In genomic region chr1:57774001-57774667, GRCm38 (mm10) we compare ENCODE assay signal across 8 mouse cellular contexts. TPM values are rescaled to one million over a fixed set of nuclear protein-coding genes. Genes with fewer than 3 reads are reported as not detected.
DNase-seq lines count a peak whose midpoint lies in the region; ATAC-seq lines count a peak whose summit lies in the region.

Gene Spats2l (plus strand): TSS chr1:57774162.

- peak within 1 kb of the TSS; percentile 70 for H3K4me3 ChIP-seq in intestine, embryonic 14.5 days (ENCODE audit: low read depth, low read length)
- H3K4me3 ChIP-seq in stomach, embryonic 15.5 days (replicated peaks): peak within 1 kb of the TSS; percentile 85

- peak; percentile 58 for ATAC-seq in intestine, embryonic 14.5 days (replicated peaks; ENCODE audit: low FRiP score, low TSS enrichment, low read depth)
- ATAC-seq in stomach, embryonic 15.5 days (ENCODE audit: insufficient read depth, low FRiP score, low read depth): peak; percentile 28; the same call in 1 of the 2 replicates

- WGBS in intestine, embryonic 14.5 days: under 1% methylated on average over 22 of the region's 22 CpGs
- WGBS in stomach, embryonic 15.5 days: under 1% methylated on average over 22 of the region's 22 CpGs

- peak within 1 kb of the TSS; percentile 99 for H3K27ac ChIP-seq in intestine, embryonic 14.5 days (ENCODE audit: low read depth)
- peak within 1 kb of the TSS; percentile 98 for H3K27ac ChIP-seq in stomach, embryonic 15.5 days

- H3K36me3 ChIP-seq in intestine, embryonic 14.5 days (ENCODE audit: control insufficient read depth, insufficient read depth, low read length): no peaks in the 10 kb centered on the region
- H3K36me3 ChIP-seq in stomach, embryonic 15.5 days: no peaks in the 10 kb centered on the region

- DNase-seq in NIH3T3 (ENCODE audit: low read depth): peak; percentile 59
- peak; percentile 5 to 14 for DNase-seq in cerebellum, postnatal 36 days
- peak; percentile 20 for DNase-seq in gastrocnemius, postnatal 10 days
- DNase-seq in intestine, embryonic 14.5 days (ENCODE audit: low spot score): no peak
- peak; percentile 12 to 46 for DNase-seq in left cerebral cortex, postnatal 25 days (ENCODE audit: low spot score in 2 of 2)
- DNase-seq in mesoderm, embryonic 11.5 days (ENCODE audit: low read depth, low spot score): peak; percentile 62
- DNase-seq in MN1 (ENCODE audit: low spot score): no peak

- H3K27me3 ChIP-seq in intestine, embryonic 14.5 days (replicated peaks; ENCODE audit: control insufficient read depth, insufficient read depth, low read length): no peaks in the 10 kb centered on the region
- H3K27me3 ChIP-seq in stomach, embryonic 15.5 days (replicated peaks): no peaks in the 10 kb centered on the region

- H3K4me1 ChIP-seq in intestine, embryonic 14.5 days (replicated peaks; ENCODE audit: control insufficient read depth, insufficient read depth, low read length): 0 out of 2 replicates have a peak, but pooled peaks cover 5% of the 10 kb centered on the region
- no peaks in the 10 kb centered on the region for H3K4me1 ChIP-seq in stomach, embryonic 15.5 days

- H3K9ac ChIP-seq in intestine, embryonic 14.5 days (ENCODE audit: low read length): peak within 1 kb of the TSS; percentile 86
- peak within 1 kb of the TSS; percentile 93 for H3K9ac ChIP-seq in stomach, embryonic 15.5 days

- peak within 1 kb of the TSS; percentile 66 for H3K4me2 ChIP-seq in intestine, embryonic 14.5 days (ENCODE audit: low read length)
- peak within 1 kb of the TSS; percentile 82 for H3K4me2 ChIP-seq in stomach, embryonic 15.5 days

- H3K9me3 ChIP-seq in intestine, embryonic 14.5 days (ENCODE audit: control insufficient read depth, low read length): no peaks in the 10 kb centered on the region
- no peaks in the 10 kb centered on the region for H3K9me3 ChIP-seq in stomach, embryonic 15.5 days

- intact Hi-C loops in left cerebral cortex, postnatal 25 days (cut with DNase I): loop anchor here (2.0 to 5.0 kb wide), 2 partner anchors 173 to 345 kb away; no protein-coding TSS in a partner anchor

RNA-seq across cellular contexts. Expression of gene Spats2l, which starts in this region (rescaled TPM):
- total RNA-seq in gastrocnemius, postnatal 10 days (2021): 10 to 100 TPM; 31.3 to 40.4 TPM
- 77.3 and 82.5 TPM in 2 replicates for polyA plus RNA-seq in intestine, embryonic 14.5 days (2014; fragmentation: Nextera tagmentation; extraction: Ambion mirVana)
- total RNA-seq in left cerebral cortex, postnatal 25 days (2021): 10 to 100 TPM; 47.5 to 47.8 TPM
- polyA plus RNA-seq in stomach, embryonic 15.5 days (2015; fragmentation: Nextera tagmentation; extraction: Ambion mirVana): 87.7 and 89.8 TPM in 2 replicates

Comparison
In these comparisons a context has a peak if more than half of its experiments do, and no peak if none do; other contexts are left out.
1. DNase-seq: peak in NIH3T3 (single experiment), cerebellum, postnatal 36 days (2 of 2), gastrocnemius, postnatal 10 days (single experiment), left cerebral cortex, postnatal 25 days (2 of 2) and mesoderm, embryonic 11.5 days (single experiment); none in intestine, embryonic 14.5 days (single experiment) and MN1 (single experiment).